Mouse (Mus musculus) G1E (cell line): ENCODE results near the gene Fam208a. TPM values are rescaled to one million over a fixed set of nuclear protein-coding genes. Genes with fewer than 3 reads are reported as not detected.

Experiments
- ATAC-seq: 2 replicates; pipeline ENCODE4 v1.8.0; 2016; ENCODE audit warnings: mild to moderate bottlenecking; ENCODE audit not compliant: insufficient number of reproducible peaks, poor library complexity, low FRiP score, severe bottlenecking; ENCODE audit errors: extremely low read depth
- DNase-seq: peaks from one replicate; pipeline ENCODE4 v3.0.0; 2012; ENCODE audit warnings: low spot score
- H3K27me3 ChIP-seq: 2 replicates; pipeline ENCODE4 v1.6.1; 2012; ENCODE audit warnings: mild to moderate bottlenecking, low read length, inconsistent platforms; ENCODE audit not compliant: insufficient read depth
- H3K36me3 ChIP-seq: replicated peaks from 2 replicates; pipeline ENCODE3; 2012; ENCODE audit warnings: mild to moderate bottlenecking, inconsistent platforms
- H3K4me1 ChIP-seq: 2 replicates; pipeline ENCODE4 v1.6.1; 2012; ENCODE audit warnings: low read depth, low read length, inconsistent platforms, mixed read lengths; ENCODE audit not compliant: insufficient read depth
- H3K4me3 ChIP-seq: 2 replicates; pipeline ENCODE4 v1.5.1; 2012; ENCODE audit warnings: low read depth, mild to moderate bottlenecking, inconsistent platforms, low read length, moderate library complexity, mixed read lengths
- H3K9me3 ChIP-seq: replicated peaks from 2 replicates; pipeline ENCODE4 v1.6.1; 2012; ENCODE audit warnings: inconsistent platforms
- CTCF ChIP-seq: IDR thresholded peaks from 2 replicates; pipeline ENCODE4 v1.5.1; 2012; ENCODE audit warnings: low read depth, low read length, inconsistent platforms, mixed read lengths
- GATA1 ChIP-seq: IDR thresholded peaks from 2 replicates; pipeline ENCODE4 v1.6.1; 2012; ENCODE audit warnings: borderline replicate concordance, low read length, inconsistent platforms, mixed read lengths
- GATA2 ChIP-seq: IDR thresholded peaks from 2 replicates; pipeline ENCODE4 v1.6.1; 2012; ENCODE audit warnings: low read depth, low read length, inconsistent platforms, borderline replicate concordance
- POLR2AphosphoS5 ChIP-seq: IDR thresholded peaks from 2 replicates; pipeline ENCODE4 v1.6.1; 2012; ENCODE audit warnings: low read depth, low read length, inconsistent platforms; ENCODE audit not compliant: insufficient replicate concordance
- TAL1 ChIP-seq: conservative IDR thresholded peaks from 2 replicates; pipeline ENCODE4 v1.6.1; 2012; ENCODE audit warnings: low read depth, low read length, inconsistent platforms, mixed read lengths
- polyA plus RNA-seq: library from polyadenylated mRNA; stranded (reverse); fragments of >175 nt; gene quantifications from 2 replicates; pipeline ENCODE4 v1.2.3, GENCODE M21; 2012
- total RNA-seq, 2 experiments: library from RNA; stranded (forward) in 1 of 2; stranded (reverse) in 1 of 2; fragments of 200-1000 nt in 1 of 2; fragments of >200 nt in 1 of 2; fragmentation: Nextera tagmentation in 1 of 2; gene quantifications; 2 replicates each; pipeline ENCODE4 v1.2.3; 2014 to 2017

The Fam208a gene
- total and polyA plus RNA-seq, 3 experiments, result 4.2 to 103 (median 70.0) TPM

- Histone ChIP-seq H3K9me3 (no peaks in the 10 kb centered on the region), H3K4me3 (peak overlapping the region; percentile 92), H3K4me1 (peaks cover 12% of the 10 kb centered on the region), H3K36me3 (peaks cover 16% of the 10 kb centered on the region), H3K27me3 (no peaks in the 10 kb centered on the region)
- ATAC-seq, result peak; percentile 47
- TF ChIP-seq POLR2AphosphoS5, result no peak
- no peak for TF ChIP-seq CTCF
- no peak for TF ChIP-seq TAL1
- TF ChIP-seq GATA2, result no peak
- TF ChIP-seq GATA1, result no peak
- DNase-seq, result no peak
Observed at GRCm38 (mm10) chr14:27508644-27509301, 80.1 kb downstream of the Fam208a start.

GRCm38 (mm10) chr14:27524541-27524940 is 95.9 kb downstream of the Fam208a start:
- ATAC-seq (no peak), DNase-seq (no peak)
- H3K4me3 ChIP-seq, result no peak overlapping the region
- TF ChIP-seq GATA1, result no peak
- TF ChIP-seq CTCF, result no peak
- TF ChIP-seq GATA2, result no peak
- no peak for TF ChIP-seq POLR2AphosphoS5
- no peak for TF ChIP-seq TAL1
- no peaks in the 10 kb centered on the region for H3K27me3 ChIP-seq
- H3K9me3 ChIP-seq, result no peaks in the 10 kb centered on the region
- H3K4me1 ChIP-seq, result no peaks in the 10 kb centered on the region
- no peaks in the 10 kb centered on the region for H3K36me3 ChIP-seq

Other genes with a start within 250 kb of the Fam208a start
- 33.9 and 40.0 TPM in 2 replicates for gene Ccdc66, start 79.6 kb downstream of the Fam208a start, total RNA-seq (2014; fragmentation: Nextera tagmentation)
- 15.2 and 21.0 TPM in 2 replicates for gene Ccdc66, start 79.6 kb downstream of the Fam208a start, total RNA-seq (2017)
- gene Ccdc66, start 79.6 kb downstream of the Fam208a start, polyA plus RNA-seq, result 1.0 and 1.9 TPM in 2 replicates
- gene Erc2, start 193.6 kb downstream of the Fam208a start, total RNA-seq (2014; fragmentation: Nextera tagmentation), result not detected in 2 replicates
- 0.23 and 0.49 TPM in 2 replicates for gene Erc2, start 193.6 kb downstream of the Fam208a start, total RNA-seq (2017)
- gene Erc2, start 193.6 kb downstream of the Fam208a start, polyA plus RNA-seq, result not detected in 2 replicates